In the genomic region with DNA sequence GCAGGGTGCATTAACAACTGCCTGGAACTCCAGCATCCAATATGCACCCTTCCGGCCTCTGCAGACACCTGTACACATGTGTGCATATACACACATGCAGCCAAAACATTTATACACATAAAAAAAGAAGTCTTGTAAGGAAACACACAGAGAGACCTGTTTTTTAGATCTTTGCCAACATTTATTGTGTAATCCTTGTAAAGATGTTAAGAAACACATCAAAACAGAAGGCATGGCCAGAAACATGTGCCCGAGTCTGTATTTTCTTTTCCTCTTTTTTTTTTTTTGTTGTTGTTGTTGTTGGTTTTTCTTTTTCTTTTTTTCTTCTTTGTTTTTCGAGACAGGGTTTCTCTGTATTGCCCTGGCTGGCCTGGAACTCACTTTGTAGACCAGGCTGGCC, we compare ENCODE assay signal across 25 mouse cellular contexts.
"Had no signal": no experiment of that assay in that cellular context is flagged by ENCODE, and none has a peak within 500 bp of the region (broad histone marks: within the 10 kb centered on the region; RNA-seq: fewer than 3 reads in every experiment).

No protein-coding gene starts in this region.

- H3K9me3 ChIP-seq: heart, embryonic 10.5 days; heart, embryonic 12.5 days; hindbrain, embryonic 10.5 days; hindbrain, embryonic 12.5 days; intestine, embryonic 15.5 days; limb, embryonic 13.5 days; limb, embryonic 15.5 days had no signal

- H3K4me3 ChIP-seq: heart, embryonic 10.5 days; heart, embryonic 12.5 days; hindbrain, embryonic 10.5 days; hindbrain, embryonic 12.5 days; intestine, embryonic 15.5 days; layer of hippocampus, adult 2 months; left cerebral cortex, adult 2 months; limb, embryonic 13.5 days; limb, embryonic 15.5 days had no signal

- H3K36me3 ChIP-seq: intestine, embryonic 15.5 days had no signal

- H3K27me3 ChIP-seq: heart, embryonic 12.5 days; hindbrain, embryonic 12.5 days; intestine, embryonic 15.5 days; limb, embryonic 13.5 days; limb, embryonic 15.5 days had no signal

- ATAC-seq: forebrain, postnatal 0 days; hindbrain, embryonic 16.5 days; inflammation-experienced regulatory T-cells, adult 6 months; intestine, embryonic 15.5 days; intestine, postnatal 0 days had no signal

- H3K4me2 ChIP-seq: heart, embryonic 12.5 days; hindbrain, embryonic 12.5 days; hindbrain, embryonic 14.5 days; intestine, embryonic 15.5 days; limb, embryonic 13.5 days; limb, embryonic 15.5 days had no signal

- H3K27ac ChIP-seq: heart, embryonic 10.5 days; hindbrain, embryonic 10.5 days; hindbrain, embryonic 12.5 days; hindbrain, embryonic 14.5 days; intestine, embryonic 15.5 days; layer of hippocampus, adult 2 months; left cerebral cortex, adult 2 months; limb, embryonic 13.5 days; limb, embryonic 15.5 days had no signal

- H3K4me1 ChIP-seq: heart, embryonic 10.5 days; hindbrain, embryonic 10.5 days; hindbrain, embryonic 12.5 days; intestine, embryonic 15.5 days; limb, embryonic 13.5 days; limb, embryonic 15.5 days had no signal

- H3K9ac ChIP-seq: forebrain, postnatal 0 days; heart, embryonic 12.5 days; hindbrain, embryonic 12.5 days; hindbrain, embryonic 14.5 days; intestine, embryonic 15.5 days; limb, embryonic 13.5 days; limb, embryonic 15.5 days had no signal

- DNase-seq: forebrain, postnatal 0 days; gastrocnemius, postnatal 14 days; gastrocnemius, postnatal 36 days; heart, adult 18-20 months; heart, postnatal 10 days; heart, postnatal 4 days; kidney, adult 18-20 months; kidney, adult 8-10 months; kidney, postnatal 10 days; kidney, postnatal 25 days; kidney, postnatal 4 days; left cerebral cortex, postnatal 4 days had no signal
